Mouse (Mus musculus): Measurements from ENCODE around the gene Lrrc4c. TPM values are rescaled to one million over a fixed set of nuclear protein-coding genes. Genes with fewer than 3 reads are reported as not detected.

Lrrc4c gene
- polyA plus RNA-seq, 1 experiment from 2014 or later, result 2.3 TPM

GRCm38 (mm10) chr2:97463573-97463972 lies 1145.6 kb downstream of the Lrrc4c start:
- no peaks in the 10 kb centered on the region for H3K4me1 ChIP-seq (replicated peaks; ENCODE audit: control insufficient read depth, insufficient read depth)
- H3K9me3 ChIP-seq (ENCODE audit: control insufficient read depth, low read length), result no peaks in the 10 kb centered on the region
- no peaks in the 10 kb centered on the region for H3K36me3 ChIP-seq (ENCODE audit: control insufficient read depth, insufficient read depth, low read length)
- ATAC-seq (ENCODE audit: low FRiP score, low TSS enrichment), result no peak
- H3K9ac ChIP-seq (ENCODE audit: low read length), result no peak overlapping the region
- DNase-seq (ENCODE audit: low spot score), result no peak
- no peak overlapping the region for H3K4me2 ChIP-seq (replicated peaks; ENCODE audit: low read depth)
- TF ChIP-seq EP300 (optimal IDR thresholded peaks at IDR 0.05) (no peak), CTCF (IDR thresholded peaks at IDR 0.05; ENCODE audit: low read depth) (no peak)
- H3K27me3 ChIP-seq (ENCODE audit: control insufficient read depth, insufficient read depth, low read length), result no peaks in the 10 kb centered on the region
- no peak overlapping the region for H3K4me3 ChIP-seq (ENCODE audit: low read depth, low read length)
- no peak overlapping the region for H3K27ac ChIP-seq (replicated peaks)

- Histone ChIP-seq H3K9ac (ENCODE audit: low read length) (peak overlapping the region; percentile 45), H3K4me2 (replicated peaks; ENCODE audit: low read depth) (peak overlapping the region; percentile 56), H3K27ac (replicated peaks) (peak overlapping the region; percentile 67), H3K27me3 (ENCODE audit: control insufficient read depth, insufficient read depth, low read length) (no peaks in the 10 kb centered on the region), H3K36me3 (ENCODE audit: control insufficient read depth, insufficient read depth, low read length) (no peaks in the 10 kb centered on the region), H3K4me1 (replicated peaks; ENCODE audit: control insufficient read depth, insufficient read depth) (no peaks in the 10 kb centered on the region), H3K4me3 (ENCODE audit: low read depth, low read length) (peak overlapping the region; percentile 54), H3K9me3 (ENCODE audit: control insufficient read depth, low read length) (no peaks in the 10 kb centered on the region)
- whole genome bisulfite sequencing, result under 1% methylated on average over 25 of the region's 25 CpGs
- TF ChIP-seq EP300 (optimal IDR thresholded peaks at IDR 0.05) (no peak), CTCF (IDR thresholded peaks at IDR 0.05; ENCODE audit: low read depth) (peak; percentile 98)
- ATAC-seq (ENCODE audit: low FRiP score, low TSS enrichment) (peak; percentile 82; the same call in 1 of the 2 replicates), DNase-seq (ENCODE audit: low spot score) (peak; percentile 75)
These were observed 1148.3 kb downstream of the Lrrc4c start for GRCm38 (mm10) chr2:97466243-97466793.

GRCm38 (mm10) chr2:97467031-97467549 lies 1149.1 kb downstream of the Lrrc4c start:
- DNase-seq (ENCODE audit: low spot score) (peak; percentile 19), ATAC-seq (ENCODE audit: low FRiP score, low TSS enrichment) (no peak; the same call in 1 of the 2 replicates)
- peak overlapping the region; percentile 45 for H3K9ac ChIP-seq (ENCODE audit: low read length)
- H3K4me2 ChIP-seq (replicated peaks; ENCODE audit: low read depth), result peak overlapping the region; percentile 56
- no peak overlapping the region for H3K27ac ChIP-seq (replicated peaks)
- H3K4me3 ChIP-seq (ENCODE audit: low read depth, low read length), result peak overlapping the region; percentile 54
- no peaks in the 10 kb centered on the region for H3K4me1 ChIP-seq (replicated peaks; ENCODE audit: control insufficient read depth, insufficient read depth)
- no peaks in the 10 kb centered on the region for H3K36me3 ChIP-seq (ENCODE audit: control insufficient read depth, insufficient read depth, low read length)
- H3K9me3 ChIP-seq (ENCODE audit: control insufficient read depth, low read length), result no peaks in the 10 kb centered on the region
- TF ChIP-seq EP300 (optimal IDR thresholded peaks at IDR 0.05), result no peak
- TF ChIP-seq CTCF (IDR thresholded peaks at IDR 0.05; ENCODE audit: low read depth), result no peak
- H3K27me3 ChIP-seq (ENCODE audit: control insufficient read depth, insufficient read depth, low read length), result no peaks in the 10 kb centered on the region
- 1% methylated on average over 26 of the region's 26 CpGs for WGBS

- Histone ChIP-seq H3K4me3 (ENCODE audit: low read depth, low read length) (peak overlapping the region; percentile 54), H3K27ac (replicated peaks) (no peak overlapping the region), H3K4me2 (replicated peaks; ENCODE audit: low read depth) (peak overlapping the region; percentile 56), H3K9ac (ENCODE audit: low read length) (peak overlapping the region; percentile 45; the same call in 1 of the 2 replicates), H3K36me3 (ENCODE audit: control insufficient read depth, insufficient read depth, low read length) (no peaks in the 10 kb centered on the region), H3K27me3 (ENCODE audit: control insufficient read depth, insufficient read depth, low read length) (no peaks in the 10 kb centered on the region), H3K4me1 (replicated peaks; ENCODE audit: control insufficient read depth, insufficient read depth) (no peaks in the 10 kb centered on the region), H3K9me3 (ENCODE audit: control insufficient read depth, low read length) (no peaks in the 10 kb centered on the region)
- DNase-seq (ENCODE audit: low spot score) (no peak), ATAC-seq (ENCODE audit: low FRiP score, low TSS enrichment) (no peak)
- TF ChIP-seq CTCF (IDR thresholded peaks at IDR 0.05; ENCODE audit: low read depth) (no peak), EP300 (optimal IDR thresholded peaks at IDR 0.05) (no peak)
- WGBS, result 6% methylated on average over 8 of the region's 8 CpGs
These were observed 1149.7 kb downstream of the Lrrc4c start for GRCm38 (mm10) chr2:97467664-97468063.

- H3K27me3 ChIP-seq (ENCODE audit: control insufficient read depth, insufficient read depth, low read length), result no peaks in the 10 kb centered on the region
- 32% methylated on average over 5 of the region's 5 CpGs for WGBS
- H3K4me3 ChIP-seq (ENCODE audit: low read depth, low read length), result no peak overlapping the region
- H3K9me3 ChIP-seq (ENCODE audit: control insufficient read depth, low read length), result no peaks in the 10 kb centered on the region
- TF ChIP-seq EP300 (optimal IDR thresholded peaks at IDR 0.05) (no peak), CTCF (IDR thresholded peaks at IDR 0.05; ENCODE audit: low read depth) (no peak)
- no peaks in the 10 kb centered on the region for H3K36me3 ChIP-seq (ENCODE audit: control insufficient read depth, insufficient read depth, low read length)
- no peak overlapping the region for H3K9ac ChIP-seq (ENCODE audit: low read length)
- DNase-seq (ENCODE audit: low spot score) (no peak), ATAC-seq (ENCODE audit: low FRiP score, low TSS enrichment) (no peak)
- no peaks in the 10 kb centered on the region for H3K4me1 ChIP-seq (replicated peaks; ENCODE audit: control insufficient read depth, insufficient read depth)
- H3K4me2 ChIP-seq (replicated peaks; ENCODE audit: low read depth), result no peak overlapping the region; the same call in 1 of the 2 replicates
- H3K27ac ChIP-seq (replicated peaks), result no peak overlapping the region
These were observed 1150.4 kb downstream of the Lrrc4c start for GRCm38 (mm10) chr2:97468372-97468771.

GRCm38 (mm10) chr2:97469396-97469795 lies 1151.4 kb downstream of the Lrrc4c start:
- WGBS, result 35% methylated on average over 2 of the region's 2 CpGs
- DNase-seq (ENCODE audit: low spot score) (no peak), ATAC-seq (ENCODE audit: low FRiP score, low TSS enrichment) (no peak)
- no peaks in the 10 kb centered on the region for H3K36me3 ChIP-seq (ENCODE audit: control insufficient read depth, insufficient read depth, low read length)
- no peak overlapping the region for H3K4me3 ChIP-seq (ENCODE audit: low read depth, low read length)
- H3K4me1 ChIP-seq (replicated peaks; ENCODE audit: control insufficient read depth, insufficient read depth), result no peaks in the 10 kb centered on the region
- H3K27me3 ChIP-seq (ENCODE audit: control insufficient read depth, insufficient read depth, low read length), result no peaks in the 10 kb centered on the region
- no peak overlapping the region for H3K27ac ChIP-seq (replicated peaks)
- no peak for TF ChIP-seq EP300 (optimal IDR thresholded peaks at IDR 0.05)
- no peak for TF ChIP-seq CTCF (IDR thresholded peaks at IDR 0.05; ENCODE audit: low read depth)
- H3K9ac ChIP-seq (ENCODE audit: low read length), result no peak overlapping the region
- no peaks in the 10 kb centered on the region for H3K9me3 ChIP-seq (ENCODE audit: control insufficient read depth, low read length)
- no peak overlapping the region for H3K4me2 ChIP-seq (replicated peaks; ENCODE audit: low read depth)
